Mouse (Mus musculus): Measurements from ENCODE around the gene Tbl2.

- TF ChIP-seq CTCF (IDR thresholded peaks at IDR 0.05) (no peak), EP300 (IDR thresholded peaks at IDR 0.05) (no peak)
Measured at GRCm38 (mm10) chr5:135145955-135146354, 3.5 kb upstream of the Tbl2 start.
